Mouse (Mus musculus): ENCODE measurements at regions not wholly inside any gene's neighbourhood (a gene's known extent, or its start where the extent isn't known, plus 50 kb on each side); places are given as distances from the start of the nearest gene placed in this dataset.
A peak's percentile ranks its signal among the peaks of the same experiment; 100 is the strongest.

DNA sequence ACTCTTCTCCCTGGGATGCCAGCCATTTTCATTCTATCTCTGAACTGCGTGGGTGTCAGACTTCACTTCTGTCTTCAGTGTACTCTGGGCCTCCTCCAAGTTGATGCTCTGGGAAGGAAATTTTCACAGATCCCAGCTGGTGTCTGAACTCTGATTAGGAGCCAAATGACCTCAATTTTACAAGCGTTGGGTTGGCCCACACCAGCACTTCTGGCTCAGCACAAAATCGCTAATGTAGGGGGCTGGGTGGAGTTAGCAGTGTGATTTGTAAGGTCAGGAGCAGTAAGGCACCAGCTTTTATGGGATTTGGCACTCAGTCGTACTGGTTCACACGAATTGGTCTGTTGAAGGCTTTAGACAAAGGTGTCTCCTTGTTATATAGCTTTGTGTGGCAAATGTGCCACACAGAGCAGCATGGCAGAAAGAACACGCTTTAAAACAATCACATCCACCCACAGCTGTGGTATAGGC, 576.3 kb upstream of the Kdm8 start:
- H3K4me3 ChIP-seq (replicated peaks; ENCODE audit: low read depth, low read length): no peak overlapping the region
- no peak overlapping the region for H3K9ac ChIP-seq (ENCODE audit: low read depth, low read length)
- no peaks in the 10 kb centered on the region for H3K9me3 ChIP-seq (replicated peaks; ENCODE audit: low read length)
- H3K36me3 ChIP-seq (ENCODE audit: insufficient read depth, low read length): no peaks in the 10 kb centered on the region
- no peak overlapping the region for H3K4me2 ChIP-seq (ENCODE audit: low read length)
- no peak for TF ChIP-seq CTCF (IDR thresholded peaks at IDR 0.05; ENCODE audit: low read depth)
- no peaks in the 10 kb centered on the region for H3K27me3 ChIP-seq (ENCODE audit: insufficient read depth, low read length)
- H3K27ac ChIP-seq: no peak overlapping the region
- ATAC-seq (replicated peaks; ENCODE audit: low FRiP score, low read depth) (peak; percentile 36; the same call in 1 of the 2 replicates), DNase-seq (ENCODE audit: low spot score) (peak; percentile 81)
- H3K4me1 ChIP-seq (replicated peaks; ENCODE audit: insufficient read depth, low read length): no peaks in the 10 kb centered on the region
- 15% methylated on average over 6 of the region's 6 CpGs for WGBS

DNA sequence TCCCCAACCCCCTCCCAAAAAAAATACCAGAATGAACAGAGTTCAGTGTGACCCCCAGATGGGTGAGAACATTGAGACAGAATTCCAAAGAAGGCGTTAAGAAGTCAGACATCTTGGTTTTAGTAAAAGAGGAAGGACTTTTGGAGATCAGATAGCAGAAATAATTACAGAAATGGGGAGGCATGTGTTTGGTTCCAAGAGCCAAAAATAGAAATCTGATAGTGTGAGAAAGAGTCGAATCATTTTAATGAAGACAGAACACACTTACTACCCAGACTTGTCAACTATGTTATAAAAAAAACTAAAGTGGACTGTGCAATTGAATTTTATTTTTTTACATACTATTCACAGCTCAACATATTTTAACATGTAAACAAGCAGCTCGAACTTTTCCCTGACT, 575.9 kb upstream of the Kdm8 start:
- no peak for TF ChIP-seq CTCF (IDR thresholded peaks at IDR 0.05; ENCODE audit: low read depth)
- H3K4me3 ChIP-seq (replicated peaks; ENCODE audit: low read depth, low read length): no peak overlapping the region
- ATAC-seq (replicated peaks; ENCODE audit: low FRiP score, low read depth) (no peak), DNase-seq (ENCODE audit: low spot score) (peak; percentile 65)
- no peaks in the 10 kb centered on the region for H3K36me3 ChIP-seq (ENCODE audit: insufficient read depth, low read length)
- WGBS: 40% methylated on average over 3 of the region's 3 CpGs
- no peaks in the 10 kb centered on the region for H3K27me3 ChIP-seq (ENCODE audit: insufficient read depth, low read length)
- no peak overlapping the region for H3K4me2 ChIP-seq (ENCODE audit: low read length)
- no peak overlapping the region for H3K27ac ChIP-seq
- no peak overlapping the region for H3K9ac ChIP-seq (ENCODE audit: low read depth, low read length)
- no peaks in the 10 kb centered on the region for H3K9me3 ChIP-seq (replicated peaks; ENCODE audit: low read length)
- H3K4me1 ChIP-seq (replicated peaks; ENCODE audit: insufficient read depth, low read length): no peaks in the 10 kb centered on the region

- H3K27ac ChIP-seq: no peak overlapping the region
- no peak overlapping the region for H3K4me3 ChIP-seq (replicated peaks; ENCODE audit: low read depth, low read length)
- H3K9ac ChIP-seq (ENCODE audit: low read depth, low read length): no peak overlapping the region
- WGBS: 88% methylated on average over 6 of the region's 6 CpGs
- DNase-seq (ENCODE audit: low spot score): no peak
- no peaks in the 10 kb centered on the region; the same call in 1 of the 2 replicates for H3K9me3 ChIP-seq (replicated peaks; ENCODE audit: low read length)
- no peak overlapping the region for H3K4me2 ChIP-seq (ENCODE audit: low read length)
- no peak for TF ChIP-seq CTCF (IDR thresholded peaks at IDR 0.05; ENCODE audit: low read depth)
- no peaks in the 10 kb centered on the region for H3K4me1 ChIP-seq (replicated peaks; ENCODE audit: insufficient read depth, low read length)
- H3K27me3 ChIP-seq (ENCODE audit: insufficient read depth, low read length): no peaks in the 10 kb centered on the region
- no peaks in the 10 kb centered on the region for H3K36me3 ChIP-seq (ENCODE audit: insufficient read depth, low read length)
- no peak for ATAC-seq (replicated peaks; ENCODE audit: low FRiP score, low read depth)
Observed at GRCm38 (mm10) chr7:124880771-124881170, 563.7 kb upstream of the Kdm8 start.

- H3K27ac ChIP-seq: no peak overlapping the region
Observed at GRCm38 (mm10) chr7:124907233-124907632, 537.2 kb upstream of the Kdm8 start.

GRCm38 (mm10) chr7:124907662-124908296, 536.7 kb upstream of the Kdm8 start:
- H3K4me1 ChIP-seq (replicated peaks; ENCODE audit: insufficient read depth, low read length): no peaks in the 10 kb centered on the region
- H3K9ac ChIP-seq (ENCODE audit: low read depth, low read length): no peak overlapping the region
- no peak for ATAC-seq (replicated peaks; ENCODE audit: low FRiP score, low read depth)
- H3K36me3 ChIP-seq (ENCODE audit: insufficient read depth, low read length): no peaks in the 10 kb centered on the region
- no peak overlapping the region for H3K4me3 ChIP-seq (replicated peaks; ENCODE audit: low read depth, low read length)
- WGBS: 50% methylated on average over 5 of the region's 5 CpGs
- H3K9me3 ChIP-seq (replicated peaks; ENCODE audit: low read length): no peaks in the 10 kb centered on the region
- H3K4me2 ChIP-seq (ENCODE audit: low read length): no peak overlapping the region
- TF ChIP-seq CTCF (IDR thresholded peaks at IDR 0.05; ENCODE audit: low read depth): no peak
- H3K27me3 ChIP-seq (ENCODE audit: insufficient read depth, low read length): no peaks in the 10 kb centered on the region
- DNase-seq (ENCODE audit: low spot score): no peak
- H3K27ac ChIP-seq: no peak overlapping the region

More at GRCm38 (mm10) chr7:124907233-124907632, 537.2 kb upstream of the Kdm8 start:
- Histone ChIP-seq H3K9me3 (replicated peaks; ENCODE audit: low read length) (no peaks in the 10 kb centered on the region), H3K4me1 (replicated peaks; ENCODE audit: insufficient read depth, low read length) (no peaks in the 10 kb centered on the region), H3K36me3 (ENCODE audit: insufficient read depth, low read length) (no peaks in the 10 kb centered on the region), H3K4me2 (ENCODE audit: low read length) (no peak overlapping the region), H3K27me3 (ENCODE audit: insufficient read depth, low read length) (no peaks in the 10 kb centered on the region), H3K4me3 (replicated peaks; ENCODE audit: low read depth, low read length) (no peak overlapping the region), H3K9ac (ENCODE audit: low read depth, low read length) (no peak overlapping the region)
- DNase-seq (ENCODE audit: low spot score) (no peak), ATAC-seq (replicated peaks; ENCODE audit: low FRiP score, low read depth) (no peak)
- 55% methylated on average over 5 of the region's 5 CpGs for WGBS
- no peak for TF ChIP-seq CTCF (IDR thresholded peaks at IDR 0.05; ENCODE audit: low read depth)

- Histone ChIP-seq H3K4me1 (replicated peaks; ENCODE audit: insufficient read depth, low read length) (no peaks in the 10 kb centered on the region), H3K9me3 (replicated peaks; ENCODE audit: low read length) (no peaks in the 10 kb centered on the region), H3K36me3 (ENCODE audit: insufficient read depth, low read length) (no peaks in the 10 kb centered on the region), H3K4me3 (replicated peaks; ENCODE audit: low read depth, low read length) (no peak overlapping the region), H3K9ac (ENCODE audit: low read depth, low read length) (no peak overlapping the region), H3K27me3 (ENCODE audit: insufficient read depth, low read length) (no peaks in the 10 kb centered on the region), H3K4me2 (ENCODE audit: low read length) (no peak overlapping the region), H3K27ac (no peak overlapping the region)
- TF ChIP-seq CTCF (IDR thresholded peaks at IDR 0.05; ENCODE audit: low read depth): no peak
- ATAC-seq (replicated peaks; ENCODE audit: low FRiP score, low read depth): no peak
- WGBS: 64% methylated on average over 5 of the region's 5 CpGs
- no peak for DNase-seq (ENCODE audit: low spot score)
Observed at GRCm38 (mm10) chr7:124914061-124914460, 530.4 kb upstream of the Kdm8 start.

DNA sequence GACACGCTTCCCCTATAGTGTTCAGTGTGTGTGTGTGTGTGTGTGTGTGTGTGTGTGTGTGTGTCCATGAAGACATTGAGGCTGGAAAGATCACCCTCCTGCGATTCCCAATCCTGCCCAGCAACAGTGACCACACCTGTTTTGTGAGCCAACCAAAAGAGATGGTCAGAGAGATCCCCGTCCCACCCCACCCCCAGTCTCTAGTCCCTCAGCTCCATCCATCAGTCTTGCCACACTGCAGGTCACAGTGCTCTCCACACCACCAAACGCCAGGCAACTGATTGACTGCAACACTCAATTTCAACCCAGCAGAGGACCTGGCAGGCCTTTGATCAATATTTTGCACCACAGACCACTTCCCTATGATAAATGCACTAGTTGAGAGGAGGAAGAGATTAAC, 530.0 kb upstream of the Kdm8 start:
- H3K4me1 ChIP-seq (replicated peaks; ENCODE audit: insufficient read depth, low read length): no peaks in the 10 kb centered on the region
- 65% methylated on average over 4 of the region's 4 CpGs for WGBS
- H3K27me3 ChIP-seq (ENCODE audit: insufficient read depth, low read length): no peaks in the 10 kb centered on the region
- H3K9ac ChIP-seq (ENCODE audit: low read depth, low read length): no peak overlapping the region
- no peaks in the 10 kb centered on the region for H3K9me3 ChIP-seq (replicated peaks; ENCODE audit: low read length)
- TF ChIP-seq CTCF (IDR thresholded peaks at IDR 0.05; ENCODE audit: low read depth): no peak
- H3K4me3 ChIP-seq (replicated peaks; ENCODE audit: low read depth, low read length): no peak overlapping the region
- H3K27ac ChIP-seq: no peak overlapping the region
- no peaks in the 10 kb centered on the region for H3K36me3 ChIP-seq (ENCODE audit: insufficient read depth, low read length)
- ATAC-seq (replicated peaks; ENCODE audit: low FRiP score, low read depth) (no peak), DNase-seq (ENCODE audit: low spot score) (no peak)
- no peak overlapping the region for H3K4me2 ChIP-seq (ENCODE audit: low read length)
